Mouse (Mus musculus) liver, embryonic 15.5 days (tissue): ENCODE results near the gene Btnl2. TPM values are rescaled to one million over a fixed set of nuclear protein-coding genes. Genes with fewer than 3 reads are reported as not detected.
"Not testable (repeated sequence)": the region's sequence is repeated elsewhere in the genome, so short reads cannot be mapped to it uniquely, and the experiment has no call there.

Experiments
- ATAC-seq: fragments of 200-750 bp; cut with Nextera tagmentation; 2 replicates; pipeline ENCODE4 v1.8.0; 2017; ENCODE audit warnings: moderate number of reproducible peaks, mild to moderate bottlenecking, moderate library complexity; ENCODE audit not compliant: insufficient read depth
- H3K27ac ChIP-seq: fragments of 300-500 bp; sonication (generic); replicated peaks from 2 replicates; pipeline ENCODE4 v1.5.1; 2015; ENCODE audit warnings: mild to moderate bottlenecking, inconsistent platforms
- H3K27me3 ChIP-seq: fragments of 300-500 bp; sonication (generic); 2 replicates; pipeline ENCODE4 v1.6.1; 2015; ENCODE audit warnings: mild to moderate bottlenecking, inconsistent platforms
- H3K36me3 ChIP-seq: fragments of 300-500 bp; sonication (generic); replicated peaks from 2 replicates; pipeline ENCODE4 v1.6.1; 2015; ENCODE audit warnings: moderate library complexity, mild to moderate bottlenecking, inconsistent platforms
- H3K4me1 ChIP-seq: fragments of 300-500 bp; sonication (generic); replicated peaks from 2 replicates; pipeline ENCODE4 v1.6.1; 2015; ENCODE audit warnings: inconsistent platforms
- H3K4me2 ChIP-seq: fragments of 300-500 bp; sonication (generic); 2 replicates; pipeline ENCODE4 v1.6.1; 2015; ENCODE audit warnings: moderate library complexity, mild to moderate bottlenecking, inconsistent platforms
- H3K4me3 ChIP-seq: fragments of 300-500 bp; sonication (generic); replicated peaks from 2 replicates; pipeline ENCODE4 v1.5.1; 2015; ENCODE audit warnings: mild to moderate bottlenecking, inconsistent platforms
- H3K9ac ChIP-seq: fragments of 300-500 bp; sonication (generic); 2 replicates; pipeline ENCODE4 v1.6.1; 2015; ENCODE audit warnings: moderate library complexity, mild to moderate bottlenecking, inconsistent platforms
- H3K9me3 ChIP-seq: fragments of 300-500 bp; sonication (generic); replicated peaks from 2 replicates; pipeline ENCODE4 v1.6.1; 2016; ENCODE audit warnings: inconsistent platforms
- WGBS: fragments of 180-500 bp; shearing (Covaris S2); methylation state at CpG from one replicate; pipeline ENCODE4 v1.1.7; 2015; ENCODE audit warnings: mixed read lengths; ENCODE audit not compliant: insufficient replicate concordance; 5-methylcytosine and 5-hydroxymethylcytosine counted together
- polyA plus RNA-seq: library from polyadenylated mRNA; unstranded; fragments of >200 nt; fragmentation: Nextera tagmentation; extraction: Ambion mirVana; gene quantifications from 2 replicates; pipeline ENCODE4 v1.2.1, GENCODE M21; 2015

Gene Btnl2
- 0.03 TPM in 1 of 2 replicates, not detected in the other for polyA plus RNA-seq

DNA sequence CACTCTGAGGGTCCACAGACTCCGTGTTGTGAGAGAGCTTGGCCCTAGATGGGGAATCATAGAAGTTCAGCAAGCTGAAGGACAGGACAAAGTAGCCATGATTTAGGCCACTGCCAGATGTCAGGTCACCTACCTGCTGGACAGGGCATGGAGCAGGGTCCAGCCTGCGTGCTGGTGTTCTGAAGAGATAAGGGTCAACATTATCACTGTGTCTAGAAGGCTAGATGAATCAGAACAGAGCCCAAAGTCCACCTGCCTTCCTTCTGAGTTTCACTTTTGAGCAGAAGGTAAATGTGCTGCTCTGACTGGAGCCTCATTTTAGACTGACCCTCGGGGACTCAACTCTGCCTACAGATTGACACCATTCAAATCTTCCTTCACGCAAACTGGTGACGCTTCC lies at the start of gene Btnl2:
Gene Btnl2, plus strand, starts transcription at position 284 of the 400 bp plus-strand sequence.
- 57% methylated on average over 5 of the region's 5 CpGs for WGBS
- Histone ChIP-seq H3K4me1 (no peaks in the 10 kb centered on the region), H3K4me2 (no peak within 1 kb of the TSS), H3K27me3 (peaks cover 3% of the 10 kb centered on the region; the same call in 1 of the 2 replicates), H3K4me3 (no peak within 1 kb of the TSS), H3K27ac (no peak within 1 kb of the TSS), H3K9ac (no peak within 1 kb of the TSS), H3K36me3 (no peaks in the 10 kb centered on the region), H3K9me3 (no peaks in the 10 kb centered on the region)
- no peak for ATAC-seq

DNA sequence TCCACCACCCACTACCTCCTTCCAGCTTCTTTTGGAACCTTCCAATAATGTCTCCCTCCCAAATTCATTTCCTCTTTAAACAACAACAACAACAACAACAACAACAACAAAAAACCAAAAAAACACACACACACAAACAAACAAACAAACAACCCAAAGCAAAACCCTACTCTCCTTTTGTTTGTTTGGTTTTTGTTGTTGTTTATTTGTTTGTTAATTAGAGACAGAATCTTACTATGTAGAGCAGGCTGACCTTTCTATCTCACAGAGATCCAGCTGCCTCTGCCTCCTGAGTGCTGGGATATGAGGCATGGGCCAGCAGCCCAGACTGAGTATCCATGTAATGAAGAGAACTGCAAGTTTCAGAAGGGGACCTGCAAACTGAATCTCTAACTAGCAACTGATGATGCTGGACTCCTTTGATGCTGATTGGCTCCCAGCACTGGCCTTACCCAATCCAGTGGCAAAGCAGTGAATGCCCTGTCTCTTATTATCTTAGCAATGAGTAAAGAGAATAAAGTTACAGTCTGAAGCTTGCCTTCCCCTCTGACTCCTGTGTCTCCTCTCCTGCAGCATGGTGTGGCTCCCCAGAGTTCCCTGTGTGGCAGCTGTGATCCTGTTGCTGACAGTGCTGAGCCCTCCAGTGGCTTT lies 49.1 kb upstream of the Btnl2 start, which contains the start of gene H2-Eb1:
Gene H2-Eb1, plus strand, starts transcription at position 488 of the 651 bp plus-strand sequence.
- ATAC-seq, result no peak
- Histone ChIP-seq H3K27me3 (peaks cover 6% of the 10 kb centered on the region; the same call in 1 of the 2 replicates), H3K4me1 (peaks cover 5% of the 10 kb centered on the region; the same call in 1 of the 2 replicates), H3K4me3 (no peak within 1 kb of the TSS), H3K4me2 (no peak within 1 kb of the TSS), H3K36me3 (no peaks in the 10 kb centered on the region), H3K9me3 (no peaks in the 10 kb centered on the region), H3K27ac (no peak within 1 kb of the TSS), H3K9ac (no peak within 1 kb of the TSS)

DNA sequence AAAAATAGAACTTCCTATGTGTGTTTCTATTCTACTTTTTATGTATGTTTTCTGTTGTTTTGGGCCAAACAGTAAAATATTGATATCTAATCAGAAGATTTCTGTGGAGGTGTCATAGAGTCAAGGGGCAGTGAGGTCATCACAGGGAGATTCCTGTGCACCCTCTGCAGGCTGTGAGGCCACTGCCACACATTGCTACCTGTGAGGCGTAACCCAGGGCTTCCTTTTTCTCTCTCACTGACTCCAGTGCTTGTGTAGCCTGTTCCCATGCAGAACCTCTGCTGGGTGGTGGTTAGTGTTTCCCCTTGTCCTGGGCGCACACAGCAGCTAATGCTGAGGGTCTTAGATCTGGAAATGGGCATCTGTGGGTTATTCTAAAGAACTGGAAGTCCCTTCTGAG lies 48.2 kb upstream of the Btnl2 start:
- H3K9me3 ChIP-seq, result no peaks in the 10 kb centered on the region
- peaks cover 5% of the 10 kb centered on the region; the same call in 1 of the 2 replicates for H3K4me1 ChIP-seq
- H3K9ac ChIP-seq, result no peak overlapping the region
- no peak overlapping the region for H3K27ac ChIP-seq
- no peak overlapping the region for H3K4me2 ChIP-seq
- 49% methylated on average over 2 of the region's 2 CpGs for WGBS
- no peak overlapping the region for H3K4me3 ChIP-seq
- no peak for ATAC-seq
- H3K27me3 ChIP-seq, result peaks cover 6% of the 10 kb centered on the region; the same call in 1 of the 2 replicates
- H3K36me3 ChIP-seq, result no peaks in the 10 kb centered on the region

DNA sequence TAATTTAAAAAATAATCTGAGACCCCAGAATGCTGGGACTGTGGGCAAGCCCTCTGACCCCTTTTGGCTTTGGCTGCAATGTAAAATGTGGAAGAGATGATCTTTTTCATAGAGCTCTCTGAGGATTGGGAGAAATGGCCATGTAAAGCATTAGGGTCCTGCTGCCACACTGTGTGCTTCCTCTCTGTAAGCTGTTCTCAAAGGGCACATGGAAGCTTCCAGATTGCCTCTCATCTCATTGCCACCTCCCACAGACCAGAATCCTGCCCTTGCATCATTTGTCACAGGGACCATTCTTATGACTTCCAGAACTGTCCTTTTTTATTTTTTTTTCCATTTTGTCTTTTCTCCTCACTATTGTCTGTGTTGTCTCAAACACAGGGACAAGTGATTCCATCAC lies 47.4 kb upstream of the Btnl2 start:
- Histone ChIP-seq H3K27ac (no peak overlapping the region), H3K36me3 (no peaks in the 10 kb centered on the region), H3K4me2 (no peak overlapping the region)

DNA sequence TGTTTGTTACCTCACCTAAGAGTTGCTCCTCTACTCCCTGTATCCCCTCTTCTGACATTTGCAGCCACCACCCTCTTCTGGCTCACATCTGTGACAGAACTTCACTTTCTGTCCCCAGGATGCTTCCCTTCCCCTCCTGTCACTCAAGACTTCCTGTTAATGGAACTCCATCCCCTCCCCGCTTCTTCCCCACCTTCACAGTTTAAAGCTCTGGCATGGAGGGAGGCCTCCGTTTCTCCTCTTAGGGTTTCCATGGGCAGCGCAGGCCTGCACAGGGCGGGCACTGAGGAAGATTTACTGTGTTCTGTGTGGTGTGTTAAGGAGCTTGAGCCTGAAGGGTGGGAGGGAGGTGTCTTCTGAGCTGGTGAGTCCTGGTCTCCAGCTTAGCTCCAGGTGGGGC lies 46.5 kb upstream of the Btnl2 start:
- no peak for ATAC-seq
- no peaks in the 10 kb centered on the region for H3K9me3 ChIP-seq
- H3K36me3 ChIP-seq, result no peaks in the 10 kb centered on the region
- H3K4me3 ChIP-seq, result no peak overlapping the region
- H3K4me2 ChIP-seq, result no peak overlapping the region
- no peak overlapping the region for H3K9ac ChIP-seq
- peaks cover 6% of the 10 kb centered on the region; the same call in 1 of the 2 replicates for H3K27me3 ChIP-seq
- WGBS, result 36% methylated on average over 4 of the region's 4 CpGs
- H3K4me1 ChIP-seq, result peaks cover 5% of the 10 kb centered on the region; the same call in 1 of the 2 replicates
- H3K27ac ChIP-seq, result no peak overlapping the region

More for the DNA sequence above, 47.4 kb upstream of the Btnl2 start:
- no peak overlapping the region for H3K9ac ChIP-seq
- H3K9me3 ChIP-seq, result no peaks in the 10 kb centered on the region
- H3K27me3 ChIP-seq, result peaks cover 6% of the 10 kb centered on the region; the same call in 1 of the 2 replicates
- H3K4me1 ChIP-seq, result peaks cover 5% of the 10 kb centered on the region; the same call in 1 of the 2 replicates
- H3K4me3 ChIP-seq, result no peak overlapping the region
- no peak for ATAC-seq

DNA sequence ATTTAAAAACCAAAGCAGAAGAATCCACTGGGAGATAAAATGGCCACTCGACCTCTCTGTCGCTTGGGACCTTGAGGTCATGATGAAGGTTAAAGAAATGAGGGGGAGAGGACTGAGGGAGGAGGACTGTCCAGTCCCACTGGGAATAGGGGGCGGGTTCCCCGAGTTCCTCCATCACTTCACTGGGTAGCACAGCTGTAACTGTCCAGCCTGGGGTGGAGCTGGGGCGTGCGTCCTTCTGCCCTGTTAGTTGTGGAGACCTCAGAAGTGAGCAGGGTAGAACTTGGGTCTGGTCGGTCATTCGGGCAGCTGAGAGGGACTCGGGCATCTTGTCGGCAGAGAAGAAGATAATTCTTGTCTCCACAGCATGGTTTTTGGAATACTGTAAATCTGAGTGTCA lies 45.4 kb upstream of the Btnl2 start:
- no peak for ATAC-seq
- 23% methylated on average over 10 of the region's 10 CpGs for WGBS

DNA sequence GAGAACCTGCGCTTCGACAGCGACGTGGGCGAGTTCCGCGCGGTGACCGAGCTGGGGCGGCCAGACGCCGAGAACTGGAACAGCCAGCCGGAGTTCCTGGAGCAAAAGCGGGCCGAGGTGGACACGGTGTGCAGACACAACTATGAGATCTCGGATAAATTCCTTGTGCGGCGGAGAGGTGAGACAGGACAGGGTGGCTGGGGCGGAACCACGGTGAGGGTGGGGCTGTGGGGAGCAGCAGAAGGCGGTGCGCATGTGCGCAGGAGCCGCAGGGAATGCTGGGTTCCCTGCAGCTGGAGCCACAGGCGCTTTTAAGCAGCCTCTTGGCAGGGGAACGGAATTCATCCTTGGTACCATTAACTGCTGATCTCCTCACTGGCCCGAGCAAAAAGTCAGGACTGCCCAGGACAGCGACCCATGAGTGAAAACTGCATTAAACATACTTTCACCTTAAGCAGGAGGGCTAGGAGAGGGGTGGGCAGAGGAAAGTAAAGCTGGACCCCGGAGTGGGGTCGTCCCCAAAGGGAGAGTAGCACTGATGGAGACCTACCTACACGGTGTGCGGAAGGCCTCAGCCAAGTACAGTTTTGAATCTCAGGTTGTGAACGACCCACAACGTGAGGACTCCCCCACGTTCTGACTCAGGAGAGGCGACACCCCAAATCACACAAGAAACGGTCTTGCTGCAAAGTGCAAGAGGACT lies 44.8 kb upstream of the Btnl2 start:
- Histone ChIP-seq H3K36me3 (no peaks in the 10 kb centered on the region), H3K4me2 (peak overlapping the region; percentile 71), H3K27me3 (peaks cover 6% of the 10 kb centered on the region; the same call in 1 of the 2 replicates), H3K9me3 (no peaks in the 10 kb centered on the region), H3K4me1 (peaks cover 5% of the 10 kb centered on the region; the same call in 1 of the 2 replicates), H3K4me3 (peak overlapping the region; percentile 57), H3K27ac (no peak overlapping the region), H3K9ac (peak overlapping the region; percentile 37; the same call in 1 of the 2 replicates)
- WGBS, result 30% methylated on average over 38 of the region's 38 CpGs
- ATAC-seq, result peak; percentile 47; the same call in 1 of the 2 replicates

More for the DNA sequence above, 45.4 kb upstream of the Btnl2 start:
- peaks cover 5% of the 10 kb centered on the region; the same call in 1 of the 2 replicates for H3K4me1 ChIP-seq
- H3K4me3 ChIP-seq, result peak overlapping the region; percentile 57
- H3K9me3 ChIP-seq, result no peaks in the 10 kb centered on the region
- peaks cover 6% of the 10 kb centered on the region; the same call in 1 of the 2 replicates for H3K27me3 ChIP-seq
- peak overlapping the region; percentile 37; the same call in 1 of the 2 replicates for H3K9ac ChIP-seq
- H3K36me3 ChIP-seq, result no peaks in the 10 kb centered on the region
- H3K4me2 ChIP-seq, result peak overlapping the region; percentile 71
- H3K27ac ChIP-seq, result no peak overlapping the region

DNA sequence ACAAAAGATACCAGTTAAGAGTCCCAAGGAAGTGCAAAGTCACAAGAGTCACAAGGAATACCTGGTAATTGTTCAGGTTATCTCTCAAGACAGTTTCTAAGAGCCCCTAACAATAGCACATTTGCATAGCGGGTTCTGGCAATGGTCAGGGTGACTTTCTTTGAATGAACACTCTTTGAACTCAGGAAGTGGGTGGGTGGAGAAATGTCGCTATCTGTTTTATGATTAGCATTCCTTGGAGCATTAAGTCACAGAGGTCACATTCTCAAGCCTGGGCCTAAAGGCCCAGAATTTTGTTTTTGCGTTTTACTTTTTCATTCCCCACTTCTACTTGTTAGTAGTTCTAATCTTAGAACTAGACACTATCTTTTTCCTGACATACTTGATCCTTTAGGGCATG lies 44.1 kb upstream of the Btnl2 start:
- WGBS, result 57% methylated on average over 3 of the region's 3 CpGs

DNA sequence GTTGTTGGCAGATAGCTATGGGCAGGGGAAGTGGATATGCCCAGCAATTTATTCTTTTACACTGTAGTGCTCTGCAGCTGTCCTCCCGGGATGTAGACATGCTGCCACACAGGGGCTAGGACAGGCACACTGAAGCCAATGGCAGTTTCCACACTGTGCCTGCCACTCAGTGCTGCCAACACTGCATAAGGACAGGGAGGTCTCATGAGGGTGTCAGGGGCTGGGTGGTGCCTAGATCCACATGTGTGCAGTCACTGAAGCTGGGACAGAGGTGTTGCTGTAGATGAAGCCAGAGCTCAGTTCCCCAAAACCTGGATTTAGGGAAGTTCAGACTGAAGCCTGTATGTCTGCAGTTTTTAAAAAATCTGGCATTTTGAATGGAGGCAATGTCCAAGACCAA lies 42.4 kb upstream of the Btnl2 start:
- H3K4me2 ChIP-seq, result no peak overlapping the region

More for the DNA sequence above, 44.1 kb upstream of the Btnl2 start:
- not testable (repeated sequence) for ATAC-seq, H3K4me3 ChIP-seq, H3K9ac ChIP-seq, H3K4me1 ChIP-seq, H3K9me3 ChIP-seq, H3K27me3 ChIP-seq, H3K27ac ChIP-seq, H3K36me3 ChIP-seq, H3K4me2 ChIP-seq

DNA sequence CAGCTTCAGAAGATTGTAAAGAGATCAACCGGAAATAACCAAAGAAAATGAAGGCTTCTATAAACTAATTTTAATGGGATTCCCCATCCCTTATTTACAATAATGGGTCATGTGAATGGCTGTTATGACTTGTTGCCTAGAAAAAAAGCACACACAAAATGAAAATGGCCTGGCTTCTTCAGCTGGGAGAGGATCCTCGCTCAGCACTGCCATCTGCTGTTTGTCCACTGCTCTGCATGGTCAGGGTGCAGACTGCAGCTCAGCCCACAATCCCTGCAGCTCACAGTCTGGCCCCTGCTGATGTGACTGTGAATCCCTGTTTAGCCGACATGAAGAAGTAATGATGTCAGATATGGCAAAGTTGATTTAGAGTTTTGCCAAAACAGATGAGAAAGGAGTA lies 41.2 kb upstream of the Btnl2 start:
- 26% methylated on average over 3 of the region's 3 CpGs for WGBS
- Histone ChIP-seq H3K4me2 (no peak overlapping the region), H3K4me1 (peaks cover 5% of the 10 kb centered on the region; the same call in 1 of the 2 replicates), H3K9me3 (no peaks in the 10 kb centered on the region), H3K27me3 (peaks cover 3% of the 10 kb centered on the region; the same call in 1 of the 2 replicates), H3K27ac (no peak overlapping the region), H3K4me3 (no peak overlapping the region), H3K36me3 (no peaks in the 10 kb centered on the region), H3K9ac (no peak overlapping the region)
- no peak for ATAC-seq

More for the DNA sequence above, 42.4 kb upstream of the Btnl2 start:
- no peak for ATAC-seq
- WGBS, result 46% methylated on average over 1 of the region's 1 CpGs
- peaks cover 5% of the 10 kb centered on the region; the same call in 1 of the 2 replicates for H3K4me1 ChIP-seq
- H3K9me3 ChIP-seq, result no peaks in the 10 kb centered on the region
- no peaks in the 10 kb centered on the region for H3K36me3 ChIP-seq
- peaks cover 6% of the 10 kb centered on the region; the same call in 1 of the 2 replicates for H3K27me3 ChIP-seq
- H3K27ac ChIP-seq, result no peak overlapping the region
- no peak overlapping the region for H3K4me3 ChIP-seq
- H3K9ac ChIP-seq, result no peak overlapping the region

DNA sequence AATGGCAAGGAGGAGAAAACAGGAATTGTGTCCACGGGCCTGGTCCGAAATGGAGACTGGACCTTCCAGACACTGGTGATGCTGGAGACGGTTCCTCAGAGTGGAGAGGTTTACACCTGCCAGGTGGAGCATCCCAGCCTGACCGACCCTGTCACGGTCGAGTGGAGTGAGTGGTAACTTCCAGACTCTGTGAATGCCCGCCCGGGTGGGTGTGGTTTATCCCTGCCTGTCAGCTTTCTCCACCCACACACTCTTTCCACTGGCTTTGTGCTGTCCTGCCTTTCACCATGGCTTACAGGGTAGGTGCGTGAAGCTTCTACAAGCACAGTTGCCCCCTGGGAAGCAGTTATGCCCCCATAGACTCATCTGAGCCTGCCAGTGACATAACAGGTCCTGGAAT lies 40.3 kb upstream of the Btnl2 start:
- no peaks in the 10 kb centered on the region for H3K9me3 ChIP-seq
- H3K9ac ChIP-seq, result no peak overlapping the region
- no peaks in the 10 kb centered on the region for H3K36me3 ChIP-seq
- no peak overlapping the region for H3K4me3 ChIP-seq
- WGBS, result 60% methylated on average over 9 of the region's 9 CpGs
- H3K27ac ChIP-seq, result no peak overlapping the region
- H3K4me1 ChIP-seq, result peaks cover 3% of the 10 kb centered on the region; the same call in 1 of the 2 replicates
- H3K4me2 ChIP-seq, result no peak overlapping the region
- 0 out of 2 replicates have a peak, but pooled peaks cover under 1% of the 10 kb centered on the region for H3K27me3 ChIP-seq
- ATAC-seq, result no peak
